Mouse (Mus musculus) ES-E14 (cell line): ENCODE results near the gene Grid1.

Experiments used
- CHD2 ChIP-seq: IDR thresholded peaks from 2 replicates; pipeline ENCODE4 v1.6.1; 2014; ENCODE audit warnings: mild to moderate bottlenecking, low read depth, low read length, inconsistent platforms
- HCFC1 ChIP-seq: IDR thresholded peaks from 2 replicates; pipeline ENCODE4 v1.6.1; 2012; ENCODE audit warnings: low read length, inconsistent platforms, borderline replicate concordance; ENCODE audit not compliant: insufficient read depth
- ZC3H11A ChIP-seq: IDR thresholded peaks from 2 replicates; pipeline ENCODE4 v1.6.1; 2012; ENCODE audit warnings: low read depth, mild to moderate bottlenecking, inconsistent platforms, low read length, borderline replicate concordance
- ZNF384 ChIP-seq: IDR thresholded peaks from 2 replicates; pipeline ENCODE4 v1.6.1; 2012; ENCODE audit warnings: low read depth, low read length, inconsistent platforms

- TF ChIP-seq ZC3H11A = no peak
- no peak for TF ChIP-seq CHD2
- TF ChIP-seq HCFC1 = no peak
- TF ChIP-seq ZNF384 = no peak
Observed at GRCm38 (mm10) chr14:34945471-34946313, 125.8 kb downstream of the Grid1 start.
